Comparison of ENCODE assay signal across 1 mouse cellular context in the genomic region with DNA sequence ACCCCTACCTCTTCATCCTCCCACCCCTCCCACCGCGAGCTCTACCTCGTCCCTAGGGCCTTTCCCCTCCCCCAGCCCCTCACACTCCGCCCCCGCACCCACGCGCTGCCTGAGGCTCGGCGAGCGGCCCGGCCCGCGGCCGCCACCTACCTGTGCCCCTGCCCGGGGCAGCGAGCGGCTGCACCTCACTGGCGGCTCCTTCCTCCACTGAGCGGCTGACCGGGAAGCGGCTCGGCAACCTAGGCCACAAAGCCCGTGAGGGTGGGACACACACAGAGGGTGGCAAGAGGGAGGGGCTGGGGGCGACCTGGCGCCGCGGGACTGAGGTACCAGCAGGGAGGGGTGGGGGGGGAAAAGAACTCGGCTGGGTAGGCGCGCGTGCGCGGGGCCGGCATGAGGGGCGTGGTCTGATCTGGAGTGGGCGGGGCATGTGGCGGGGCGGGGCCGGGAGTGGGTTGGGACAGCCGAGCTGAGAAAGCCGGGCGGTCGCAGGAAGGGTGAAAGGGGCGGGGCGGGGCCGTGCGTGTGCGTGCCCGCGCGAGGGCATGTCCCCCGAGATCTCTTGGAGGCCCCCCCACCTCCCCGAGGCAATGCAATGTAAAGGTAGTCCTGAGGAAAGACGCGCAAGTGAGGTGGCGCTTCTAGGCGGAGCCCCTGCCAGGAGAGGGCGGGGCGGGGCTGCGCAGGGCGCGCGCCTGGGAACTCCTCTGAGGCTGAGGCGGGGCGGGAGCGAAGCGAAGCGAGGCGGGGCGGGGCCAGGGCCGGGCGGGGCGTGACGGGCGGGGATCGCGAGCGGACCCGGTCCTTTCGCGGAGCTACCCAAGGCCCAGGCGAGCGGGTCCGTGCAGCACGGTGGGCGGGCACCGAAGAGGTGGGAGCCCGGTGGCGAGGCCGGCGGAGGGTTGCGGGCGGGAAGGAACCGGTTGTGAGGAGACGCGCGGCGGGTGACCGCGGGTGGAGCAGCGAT.
TF ChIP-seq lines count a peak whose summit lies in the region.

Lrrc42 (minus strand) TSS at position 408 of the 967 bp plus-strand sequence.
Hspb11 (plus strand) TSS at position 469 of the 967 bp plus-strand sequence.

TF ChIP-seq in CH12.LX, 34 proteins besides CTCF, POLR2A, EP300 and RAD21 (continued from another document):
- no peak for TF ChIP-seq POLR2AphosphoS2 (IDR thresholded peaks at IDR 0.05; ENCODE audit: low read depth, low read length)
- TF ChIP-seq NELFE (IDR thresholded peaks at IDR 0.05; ENCODE audit: low read depth, low read length): peak; percentile 69; the same call in 1 of the 2 replicates
- no peak for TF ChIP-seq RCOR1 (conservative IDR thresholded peaks at IDR 0.05; ENCODE audit: low read depth, low read length)
- no peak for TF ChIP-seq ZNF384 (IDR thresholded peaks at IDR 0.05; ENCODE audit: low read depth, low read length)
- TF ChIP-seq TCF12 (IDR thresholded peaks at IDR 0.05; ENCODE audit: low read depth, low read length): peak; percentile 42; the same call in 1 of the 2 replicates
- no peak for TF ChIP-seq PAX5 (IDR thresholded peaks at IDR 0.05; ENCODE audit: low read length)
- no peak for TF ChIP-seq KAT2A (IDR thresholded peaks at IDR 0.05; ENCODE audit: insufficient replicate concordance, low read length)
- no peak; the same call in 1 of the 2 replicates for TF ChIP-seq MAX (IDR thresholded peaks at IDR 0.05; ENCODE audit: low read length)
- TF ChIP-seq ETS1 (conservative IDR thresholded peaks at IDR 0.05; ENCODE audit: low read depth, low read length): no peak
- TF ChIP-seq UBTF (IDR thresholded peaks at IDR 0.05; ENCODE audit: low read depth, low read length): peak; percentile 47; the same call in 1 of the 2 replicates
- TF ChIP-seq NRF1 (IDR thresholded peaks at IDR 0.05; ENCODE audit: low read depth, low read length): peak; percentile 82
- no peak for TF ChIP-seq USF2 (conservative IDR thresholded peaks at IDR 0.05; ENCODE audit: low read depth, low read length)
- TF ChIP-seq E2F4 (IDR thresholded peaks at IDR 0.05; ENCODE audit: insufficient replicate concordance, low read depth, low read length): no peak
- TF ChIP-seq SIN3A (IDR thresholded peaks at IDR 0.05; ENCODE audit: low read length): peak; percentile 59
- TF ChIP-seq USF1 (IDR thresholded peaks at IDR 0.05; ENCODE audit: low read depth, low read length): no peak
- TF ChIP-seq ELF1 (IDR thresholded peaks at IDR 0.05; ENCODE audit: low read depth, low read length): peak; percentile 38; the same call in 1 of the 2 replicates
- no peak for TF ChIP-seq MYC (IDR thresholded peaks at IDR 0.05; ENCODE audit: low read depth, low read length)
- TF ChIP-seq JUND (conservative IDR thresholded peaks at IDR 0.05; ENCODE audit: low read depth, low read length): no peak
- no peak for TF ChIP-seq IRF4 (IDR thresholded peaks at IDR 0.05; ENCODE audit: low read depth, low read length)
- TF ChIP-seq CHD2 (IDR thresholded peaks at IDR 0.05; ENCODE audit: low read length): peak; percentile 12
- TF ChIP-seq JUN (IDR thresholded peaks at IDR 0.05; ENCODE audit: insufficient read depth, low read depth, low read length): no peak
- TF ChIP-seq GABPA (IDR thresholded peaks at IDR 0.05; ENCODE audit: insufficient replicate concordance, low read depth, low read length): no peak
- TF ChIP-seq ZC3H11A (IDR thresholded peaks at IDR 0.05; ENCODE audit: low read depth, low read length): no peak
- 0 out of 2 replicates have a peak, but pooled peaks have one; percentile 41 for TF ChIP-seq ZMIZ1 (IDR thresholded peaks at IDR 0.05; ENCODE audit: low read depth, low read length)
- no peak for TF ChIP-seq MEF2A (IDR thresholded peaks at IDR 0.05; ENCODE audit: borderline replicate concordance, low read depth, low read length)
- no peak for TF ChIP-seq CHD1 (IDR thresholded peaks at IDR 0.05; ENCODE audit: low read depth, low read length)
- no peak for TF ChIP-seq SMC3 (IDR thresholded peaks at IDR 0.05; ENCODE audit: low read depth, low read length)
- peak; percentile 66 for TF ChIP-seq MXI1 (IDR thresholded peaks at IDR 0.05; ENCODE audit: low read depth, low read length)
- TF ChIP-seq BHLHE40 (IDR thresholded peaks at IDR 0.05; ENCODE audit: low read depth, low read length): no peak; the same call in 1 of the 2 replicates
- TF ChIP-seq TBP (conservative IDR thresholded peaks at IDR 0.05; ENCODE audit: low read depth, low read length): no peak
- TF ChIP-seq MAZ (IDR thresholded peaks at IDR 0.05; ENCODE audit: low read depth, low read length): peak; percentile 68
